Mouse (Mus musculus) hindbrain, embryonic 16.5 days (tissue): Measurements from ENCODE around the gene C1qtnf4. TPM values are rescaled to one million over a fixed set of nuclear protein-coding genes. Genes with fewer than 3 reads are reported as not detected.

Source experiments
- ATAC-seq: fragments of 200-750 bp; cut with Nextera tagmentation; 2 replicates; pipeline ENCODE4 v1.8.0; 2017; ENCODE audit warnings: moderate TSS enrichment, moderate library complexity
- H3K27ac ChIP-seq: fragments of 300-500 bp; sonication (generic); 2 replicates; pipeline ENCODE4 v1.5.1; 2014; ENCODE audit warnings: low read depth, mild to moderate bottlenecking, control low read depth, low read length, moderate library complexity
- H3K27me3 ChIP-seq: fragments of 300-500 bp; sonication (generic); replicated peaks from 2 replicates; pipeline ENCODE4 v1.6.1; 2014; ENCODE audit warnings: low read length; ENCODE audit not compliant: control insufficient read depth, insufficient read depth
- H3K36me3 ChIP-seq: fragments of 300-500 bp; sonication (generic); 2 replicates; pipeline ENCODE4 v1.6.1; 2014; ENCODE audit warnings: mild to moderate bottlenecking, low read length, moderate library complexity, mixed read lengths; ENCODE audit not compliant: control insufficient read depth, insufficient read depth
- H3K4me1 ChIP-seq: fragments of 300-500 bp; sonication (generic); 2 replicates; pipeline ENCODE4 v1.6.1; 2014; ENCODE audit warnings: low read depth, low read length; ENCODE audit not compliant: control insufficient read depth, insufficient read depth
- H3K4me2 ChIP-seq: fragments of 300-500 bp; sonication (generic); 2 replicates; pipeline ENCODE4 v1.6.1; 2014; ENCODE audit warnings: mild to moderate bottlenecking, low read length, control low read depth, moderate library complexity
- H3K4me3 ChIP-seq: fragments of 300-500 bp; sonication (generic); 2 replicates; pipeline ENCODE4 v1.5.1; 2014; ENCODE audit warnings: mild to moderate bottlenecking, low read length, control low read depth, moderate library complexity
- H3K9ac ChIP-seq: fragments of 300-500 bp; sonication (generic); 2 replicates; pipeline ENCODE4 v1.6.1; 2014; ENCODE audit warnings: low read depth, mild to moderate bottlenecking, control low read depth, low read length, moderate library complexity
- H3K9me3 ChIP-seq: fragments of 300-500 bp; sonication (generic); 2 replicates; pipeline ENCODE4 v1.6.1; 2014; ENCODE audit warnings: mild to moderate bottlenecking, low read length, moderate library complexity; ENCODE audit not compliant: control insufficient read depth
- WGBS: fragments of 180-500 bp; shearing (Covaris S2); extraction: QIAGEN DNeasy Blood & Tissue Kit; methylation state at CpG from one replicate; pipeline ENCODE4 v1.1.7; 2014; 5-methylcytosine and 5-hydroxymethylcytosine counted together
- polyA plus RNA-seq: library from polyadenylated mRNA; unstranded; fragments of >200 nt; fragmentation: Nextera tagmentation; extraction: Ambion mirVana; gene quantifications from 2 replicates; pipeline ENCODE4 v1.2.1, GENCODE M21; 2015

C1qtnf4 gene
- polyA plus RNA-seq, 1 experiment from 2014 or later, result 19.8 TPM

- 79% methylated on average over 4 of the region's 5 CpGs for WGBS
- H3K9me3 ChIP-seq, result no peaks in the 10 kb centered on the region
- peaks cover 7% of the 10 kb centered on the region for H3K4me1 ChIP-seq
- H3K27ac ChIP-seq, result no peak overlapping the region
- ATAC-seq, result no peak
- H3K4me2 ChIP-seq, result no peak overlapping the region
- no peak overlapping the region for H3K9ac ChIP-seq
- no peaks in the 10 kb centered on the region for H3K27me3 ChIP-seq
- no peak overlapping the region for H3K4me3 ChIP-seq
- no peaks in the 10 kb centered on the region for H3K36me3 ChIP-seq
Observed at GRCm38 (mm10) chr2:90877584-90878259, 7.9 kb upstream of the C1qtnf4 start.

GRCm38 (mm10) chr2:90879419-90879818 is 6.2 kb upstream of the C1qtnf4 start:
- Histone ChIP-seq H3K9me3 (no peaks in the 10 kb centered on the region), H3K27me3 (no peaks in the 10 kb centered on the region), H3K9ac (no peak overlapping the region), H3K4me2 (no peak overlapping the region), H3K4me3 (no peak overlapping the region), H3K27ac (no peak overlapping the region), H3K36me3 (no peaks in the 10 kb centered on the region), H3K4me1 (peaks cover 10% of the 10 kb centered on the region)
- no peak for ATAC-seq

GRCm38 (mm10) chr2:90880144-90880785 is 5.4 kb upstream of the C1qtnf4 start:
- WGBS, result 20% methylated on average over 6 of the region's 6 CpGs
- H3K27me3 ChIP-seq, result no peaks in the 10 kb centered on the region
- no peak overlapping the region for H3K9ac ChIP-seq
- no peak for ATAC-seq
- no peaks in the 10 kb centered on the region for H3K9me3 ChIP-seq
- H3K4me2 ChIP-seq, result no peak overlapping the region
- peaks cover 14% of the 10 kb centered on the region for H3K4me1 ChIP-seq
- H3K4me3 ChIP-seq, result no peak overlapping the region
- H3K36me3 ChIP-seq, result no peaks in the 10 kb centered on the region
- H3K27ac ChIP-seq, result no peak overlapping the region

- Histone ChIP-seq H3K4me3 (no peak overlapping the region), H3K9ac (no peak overlapping the region), H3K27me3 (no peaks in the 10 kb centered on the region), H3K27ac (no peak overlapping the region), H3K4me1 (peaks cover 14% of the 10 kb centered on the region), H3K9me3 (no peaks in the 10 kb centered on the region), H3K36me3 (no peaks in the 10 kb centered on the region), H3K4me2 (no peak overlapping the region)
- 75% methylated on average over 2 of the region's 2 CpGs for WGBS
- no peak for ATAC-seq
Observed at GRCm38 (mm10) chr2:90881824-90882223, 3.8 kb upstream of the C1qtnf4 start.

GRCm38 (mm10) chr2:90886436-90886835 is 776 bp downstream of the C1qtnf4 start:
- no peak for ATAC-seq
- peak overlapping the region; percentile 49 for H3K4me3 ChIP-seq
- peak overlapping the region; percentile 85 for H3K27ac ChIP-seq
- H3K27me3 ChIP-seq, result 0 out of 2 replicates have a peak, but pooled peaks cover 2% of the 10 kb centered on the region
- no peaks in the 10 kb centered on the region for H3K9me3 ChIP-seq
- peaks cover 31% of the 10 kb centered on the region for H3K4me1 ChIP-seq
- H3K4me2 ChIP-seq, result peak overlapping the region; percentile 54
- H3K36me3 ChIP-seq, result no peaks in the 10 kb centered on the region
- peak overlapping the region; percentile 71 for H3K9ac ChIP-seq
- WGBS, result 17% methylated on average over 6 of the region's 6 CpGs

GRCm38 (mm10) chr2:90887627-90888026 is 2.0 kb downstream of the C1qtnf4 start:
- H3K9ac ChIP-seq, result peak overlapping the region; percentile 71
- H3K27me3 ChIP-seq, result 0 out of 2 replicates have a peak, but pooled peaks cover 2% of the 10 kb centered on the region
- H3K4me1 ChIP-seq, result peaks cover 31% of the 10 kb centered on the region
- no peak overlapping the region for H3K27ac ChIP-seq
- H3K36me3 ChIP-seq, result no peaks in the 10 kb centered on the region
- 65% methylated on average over 5 of the region's 5 CpGs for WGBS
- peak overlapping the region; percentile 54 for H3K4me2 ChIP-seq
- ATAC-seq, result no peak
- H3K9me3 ChIP-seq, result no peaks in the 10 kb centered on the region
- H3K4me3 ChIP-seq, result peak overlapping the region; percentile 49

GRCm38 (mm10) chr2:90889550-90890548 is 4.2 kb downstream of the C1qtnf4 start:
- H3K27me3 ChIP-seq, result 0 out of 2 replicates have a peak, but pooled peaks cover 2% of the 10 kb centered on the region
- peak overlapping the region; percentile 61 for H3K9ac ChIP-seq
- peak; percentile 57 for ATAC-seq
- peak overlapping the region; percentile 46 for H3K27ac ChIP-seq
- no peaks in the 10 kb centered on the region for H3K9me3 ChIP-seq
- 4% methylated on average over 121 of the region's 133 CpGs for WGBS
- H3K4me1 ChIP-seq, result peaks cover 24% of the 10 kb centered on the region
- H3K36me3 ChIP-seq, result no peaks in the 10 kb centered on the region
- peak overlapping the region; percentile 42 for H3K4me3 ChIP-seq
- peak overlapping the region; percentile 62 for H3K4me2 ChIP-seq

- Histone ChIP-seq H3K4me2 (no peak overlapping the region), H3K27me3 (no peaks in the 10 kb centered on the region), H3K4me1 (peaks cover 20% of the 10 kb centered on the region), H3K4me3 (no peak overlapping the region), H3K9me3 (no peaks in the 10 kb centered on the region), H3K9ac (no peak overlapping the region), H3K36me3 (peaks cover 8% of the 10 kb centered on the region; the same call in 1 of the 2 replicates), H3K27ac (no peak overlapping the region)
- no peak for ATAC-seq
- WGBS, result 90% methylated on average over 6 of the region's 6 CpGs
Observed at GRCm38 (mm10) chr2:90893673-90894298, 8.1 kb downstream of the C1qtnf4 start.
